Mouse (Mus musculus) embryonic facial prominence, embryonic 13.5 days (tissue): ENCODE data around the gene Zdhhc20. TPM values are rescaled to one million over a fixed set of nuclear protein-coding genes. Genes with fewer than 3 reads are reported as not detected.
"Not testable (repeated sequence)": the region's sequence is repeated elsewhere in the genome, so short reads cannot be mapped to it uniquely, and the experiment has no call there.

Experiments
- ATAC-seq: fragments of 200-750 bp; cut with Nextera tagmentation; 2 replicates; pipeline ENCODE4 v1.8.0; 2017; ENCODE audit warnings: low read depth; ENCODE audit not compliant: insufficient number of reproducible peaks, insufficient read depth, low FRiP score, low TSS enrichment
- H3K27ac ChIP-seq: fragments of 300-500 bp; sonication (generic); 2 replicates; pipeline ENCODE4 v1.5.1; 2015; ENCODE audit warnings: moderate library complexity, mild to moderate bottlenecking, inconsistent platforms
- H3K27me3 ChIP-seq: fragments of 300-500 bp; sonication (generic); 2 replicates; pipeline ENCODE4 v1.6.1; 2015; ENCODE audit warnings: mild to moderate bottlenecking, inconsistent platforms
- H3K36me3 ChIP-seq: fragments of 300-500 bp; sonication (generic); 2 replicates; pipeline ENCODE4 v1.6.1; 2015; ENCODE audit warnings: mild to moderate bottlenecking, inconsistent platforms
- H3K4me1 ChIP-seq: fragments of 300-500 bp; sonication (generic); 2 replicates; pipeline ENCODE4 v1.6.1; 2015; ENCODE audit warnings: inconsistent platforms
- H3K4me2 ChIP-seq: fragments of 300-500 bp; sonication (generic); 2 replicates; pipeline ENCODE4 v1.6.1; 2015; ENCODE audit warnings: moderate library complexity, mild to moderate bottlenecking, inconsistent platforms
- H3K4me3 ChIP-seq: fragments of 300-500 bp; sonication (generic); 2 replicates; pipeline ENCODE4 v1.5.1; 2015; ENCODE audit warnings: mild to moderate bottlenecking, inconsistent platforms
- H3K9ac ChIP-seq: fragments of 300-500 bp; sonication (generic); 2 replicates; pipeline ENCODE4 v1.6.1; 2015; ENCODE audit warnings: mild to moderate bottlenecking, inconsistent platforms
- H3K9me3 ChIP-seq: fragments of 300-500 bp; sonication (generic); 2 replicates; pipeline ENCODE4 v1.6.1; 2016; ENCODE audit warnings: inconsistent platforms
- WGBS: fragments of 180-500 bp; shearing (Covaris S2); methylation state at CpG from one replicate; pipeline ENCODE4 v1.1.7; 2015; ENCODE audit warnings: mixed read lengths; 5-methylcytosine and 5-hydroxymethylcytosine counted together
- polyA plus RNA-seq: library from polyadenylated mRNA; unstranded; fragments of >200 nt; fragmentation: Nextera tagmentation; extraction: Ambion mirVana; gene quantifications from 2 replicates; pipeline ENCODE4 v1.2.1, GENCODE M21; 2015

The Zdhhc20 gene
- polyA plus RNA-seq, 1 experiment from 2014 or later, result 85.5 TPM

DNA sequence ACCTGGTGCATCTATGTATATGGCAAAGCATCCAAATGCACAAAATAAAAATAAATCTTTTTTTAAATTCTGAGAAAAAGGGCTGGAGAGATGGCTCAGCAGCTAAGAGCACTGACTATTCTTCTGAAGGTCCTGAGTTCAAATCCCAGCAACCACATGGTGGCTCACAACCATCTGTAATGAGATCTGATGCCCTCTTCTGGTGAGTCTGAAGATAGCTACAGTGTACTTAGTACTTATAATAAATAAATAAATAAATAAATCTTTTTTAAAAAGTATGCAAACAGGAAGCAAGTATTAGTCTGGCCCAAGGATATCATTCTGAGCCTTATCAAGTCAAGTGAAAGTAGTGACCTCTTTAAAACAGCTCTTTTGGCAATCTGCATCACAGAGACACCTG lies 34.0 kb downstream of the Zdhhc20 start:
- not testable (repeated sequence) for H3K27me3 ChIP-seq, H3K4me3 ChIP-seq, H3K9me3 ChIP-seq, H3K27ac ChIP-seq, H3K4me2 ChIP-seq, H3K9ac ChIP-seq, H3K4me1 ChIP-seq, ATAC-seq
- H3K36me3 ChIP-seq, result peaks cover 55% of the 10 kb centered on the region

DNA sequence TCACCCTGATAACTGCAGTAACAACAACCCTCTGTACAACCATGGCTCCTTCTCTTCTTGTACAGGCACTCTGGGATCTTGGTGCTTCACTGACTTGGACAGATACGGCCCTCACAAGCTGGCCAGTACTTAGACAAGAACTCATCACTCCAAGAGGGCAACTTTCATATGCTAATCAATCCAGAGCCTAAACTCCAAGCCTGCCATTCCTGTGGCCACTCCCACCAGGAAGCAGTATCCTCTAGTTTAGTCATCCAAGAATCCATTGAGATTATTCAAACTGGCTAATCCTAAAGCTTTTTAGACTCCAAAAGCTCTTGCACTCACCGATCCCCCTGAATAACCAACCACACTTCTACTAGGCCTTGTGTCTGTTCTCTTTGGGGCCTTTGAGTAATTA lies 37.1 kb downstream of the Zdhhc20 start:
- Histone ChIP-seq H3K9ac (no peak overlapping the region), H3K27me3 (no peaks in the 10 kb centered on the region), H3K27ac (no peak overlapping the region), H3K4me1 (no peaks in the 10 kb centered on the region), H3K9me3 (no peaks in the 10 kb centered on the region), H3K4me3 (no peak overlapping the region), H3K4me2 (no peak overlapping the region), H3K36me3 (peaks cover 57% of the 10 kb centered on the region)
- no peak for ATAC-seq
- WGBS, result 91% methylated on average over 2 of the region's 2 CpGs

DNA sequence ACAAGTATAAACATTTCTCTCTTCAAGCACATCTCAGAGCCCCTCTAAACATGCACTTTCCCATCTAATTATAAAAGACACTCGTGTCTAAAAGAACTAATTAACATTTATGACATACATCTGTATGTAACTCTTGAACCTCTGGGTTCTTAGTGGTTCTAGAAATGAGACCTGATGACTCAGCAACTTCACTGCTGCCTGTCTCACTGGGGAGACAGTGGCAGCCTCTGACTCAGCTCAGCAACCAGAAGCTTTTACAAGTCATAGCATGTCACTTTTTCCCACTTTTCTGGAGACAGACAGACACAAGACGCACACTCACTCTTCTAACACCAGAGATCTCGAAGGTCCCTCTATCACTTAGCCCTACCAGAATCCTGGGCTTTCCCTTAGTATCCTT lies 39.7 kb downstream of the Zdhhc20 start:
- peaks cover 53% of the 10 kb centered on the region for H3K36me3 ChIP-seq
- 69% methylated on average over 3 of the region's 3 CpGs for WGBS
- H3K4me1 ChIP-seq, result no peaks in the 10 kb centered on the region

DNA sequence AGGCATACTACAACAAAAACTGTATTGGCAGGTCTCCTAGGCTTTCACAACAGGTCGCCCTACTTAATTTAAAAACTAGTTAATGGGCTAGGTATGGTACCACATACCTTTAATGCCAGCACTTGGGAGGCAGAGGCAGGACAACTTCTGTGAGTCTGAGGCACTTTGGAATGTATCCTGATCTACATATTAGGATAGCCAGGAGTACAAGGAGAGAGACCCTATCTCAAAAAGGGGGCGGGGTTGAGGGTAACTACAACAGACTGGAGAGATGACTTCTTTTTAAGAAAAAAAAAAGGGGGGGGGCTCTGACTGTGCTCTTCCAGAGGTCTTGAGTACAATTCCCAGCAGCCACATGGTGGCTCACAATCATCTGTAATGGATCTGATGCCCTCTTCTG lies 41.4 kb downstream of the Zdhhc20 start:
- Histone ChIP-seq H3K27me3 (no peaks in the 10 kb centered on the region), H3K27ac (no peak overlapping the region), H3K4me2 (no peak overlapping the region), H3K9ac (no peak overlapping the region), H3K36me3 (peaks cover 58% of the 10 kb centered on the region), H3K4me1 (no peaks in the 10 kb centered on the region), H3K9me3 (no peaks in the 10 kb centered on the region), H3K4me3 (no peak overlapping the region)
- 96% methylated on average over 2 of the region's 2 CpGs for WGBS
- ATAC-seq, result no peak

More for the DNA sequence above, 39.7 kb downstream of the Zdhhc20 start:
- Histone ChIP-seq H3K27ac (no peak overlapping the region), H3K27me3 (no peaks in the 10 kb centered on the region), H3K4me2 (no peak overlapping the region), H3K4me3 (no peak overlapping the region), H3K9me3 (no peaks in the 10 kb centered on the region), H3K9ac (no peak overlapping the region)
- no peak for ATAC-seq

DNA sequence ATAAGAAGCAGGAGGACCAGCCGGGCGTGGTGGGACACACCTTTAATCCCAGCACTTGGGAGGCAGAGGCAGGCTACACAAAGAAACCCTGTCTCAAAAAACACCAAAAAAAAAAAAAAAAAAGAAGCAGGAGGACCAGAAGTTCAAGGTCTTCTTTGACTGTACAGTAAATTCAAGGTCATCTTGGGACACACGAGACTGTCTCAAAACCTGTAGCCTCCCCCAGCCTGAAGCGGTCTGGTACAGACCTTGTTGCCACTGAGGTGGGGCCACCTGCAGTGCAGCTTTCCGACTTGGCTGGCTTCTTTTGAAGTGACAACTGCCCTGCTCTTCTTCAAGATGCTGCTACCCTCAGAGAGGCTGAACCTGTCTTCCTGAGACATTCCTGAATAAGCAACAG lies 42.0 kb downstream of the Zdhhc20 start:
- WGBS, result 84% methylated on average over 5 of the region's 5 CpGs
- H3K4me3 ChIP-seq, H3K4me2 ChIP-seq, H3K27me3 ChIP-seq, H3K27ac ChIP-seq, H3K4me1 ChIP-seq, H3K9me3 ChIP-seq, H3K9ac ChIP-seq, ATAC-seq: not testable (repeated sequence)
- peaks cover 56% of the 10 kb centered on the region for H3K36me3 ChIP-seq

DNA sequence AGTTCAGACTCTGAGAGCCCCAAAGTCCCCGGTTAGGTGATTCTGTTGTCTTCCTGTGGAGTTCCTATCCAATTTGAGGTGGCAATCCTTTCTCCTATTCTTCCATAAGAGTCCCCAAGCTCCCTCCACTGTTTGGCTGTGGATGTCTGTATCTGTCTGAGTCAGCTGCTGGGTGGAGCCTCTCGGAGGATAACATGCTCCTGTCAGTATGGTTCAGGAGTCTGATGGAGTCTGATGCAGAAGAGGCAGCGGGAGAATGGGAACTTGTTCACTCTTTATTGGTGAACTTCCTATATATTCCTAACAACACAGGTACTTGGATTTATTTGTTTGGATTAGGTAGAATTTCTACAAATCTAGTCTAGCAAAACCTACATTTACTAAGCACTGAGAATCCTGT lies 45.5 kb downstream of the Zdhhc20 start:
- H3K9me3 ChIP-seq, result no peaks in the 10 kb centered on the region
- H3K4me1 ChIP-seq, result no peaks in the 10 kb centered on the region
- 94% methylated on average over 3 of the region's 3 CpGs for WGBS
- no peak overlapping the region for H3K4me3 ChIP-seq
- no peaks in the 10 kb centered on the region for H3K27me3 ChIP-seq
- ATAC-seq, result no peak
- H3K27ac ChIP-seq, result no peak overlapping the region
- no peak overlapping the region for H3K4me2 ChIP-seq
- H3K36me3 ChIP-seq, result peaks cover 49% of the 10 kb centered on the region
- H3K9ac ChIP-seq, result no peak overlapping the region

DNA sequence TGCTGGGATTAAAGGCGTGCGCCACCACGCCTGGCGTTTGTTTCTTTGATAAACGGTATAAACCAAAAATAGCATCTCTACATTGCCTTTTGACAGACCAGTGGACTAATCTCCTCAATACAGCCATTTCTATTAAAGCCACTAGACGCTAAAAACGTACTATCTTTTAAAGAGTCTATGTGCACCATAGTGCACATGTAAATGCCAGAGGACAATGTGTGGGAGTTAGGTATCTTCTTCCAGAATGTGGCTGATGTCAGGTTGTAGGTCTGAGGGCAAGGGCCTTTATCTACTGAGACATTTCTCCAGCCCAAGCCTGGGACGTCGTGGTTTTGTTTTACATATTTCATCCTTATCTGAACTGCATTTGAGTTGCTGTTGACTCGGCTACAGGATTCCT lies 54.9 kb downstream of the Zdhhc20 start:
- no peak overlapping the region for H3K4me2 ChIP-seq
- no peak for ATAC-seq
- H3K27me3 ChIP-seq, result no peaks in the 10 kb centered on the region
- 91% methylated on average over 10 of the region's 10 CpGs for WGBS
- H3K36me3 ChIP-seq, result peaks cover 46% of the 10 kb centered on the region
- no peaks in the 10 kb centered on the region for H3K9me3 ChIP-seq
- H3K4me1 ChIP-seq, result no peaks in the 10 kb centered on the region
- H3K27ac ChIP-seq, result no peak overlapping the region
- H3K4me3 ChIP-seq, result no peak overlapping the region
- H3K9ac ChIP-seq, result no peak overlapping the region

DNA sequence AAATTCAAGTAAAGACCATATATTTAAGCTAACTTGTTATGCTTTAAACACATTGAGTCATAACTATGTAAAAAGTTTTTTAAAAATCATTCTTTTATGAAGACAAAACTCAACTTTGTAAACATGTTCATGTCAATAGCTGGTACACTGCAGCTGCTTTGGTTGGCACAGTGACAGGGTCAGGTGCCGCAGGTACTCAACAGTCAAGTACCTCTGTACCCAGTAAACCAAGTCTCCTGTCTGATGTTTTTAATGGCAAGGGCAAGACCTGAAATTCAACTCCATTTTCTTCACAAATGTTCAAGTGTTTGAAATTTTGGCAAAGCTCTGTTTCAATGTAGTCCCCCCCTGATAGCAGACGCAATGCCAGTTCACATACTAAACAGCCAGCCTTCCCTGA lies 56.5 kb downstream of the Zdhhc20 start:
- H3K4me2 ChIP-seq, result no peak overlapping the region
- H3K27me3 ChIP-seq, result no peaks in the 10 kb centered on the region
- no peaks in the 10 kb centered on the region for H3K4me1 ChIP-seq
- WGBS, result 85% methylated on average over 2 of the region's 2 CpGs
- H3K9ac ChIP-seq, result no peak overlapping the region
- ATAC-seq, result no peak
- H3K27ac ChIP-seq, result no peak overlapping the region
- peaks cover 35% of the 10 kb centered on the region for H3K36me3 ChIP-seq
- H3K9me3 ChIP-seq, result no peaks in the 10 kb centered on the region
- H3K4me3 ChIP-seq, result no peak overlapping the region

DNA sequence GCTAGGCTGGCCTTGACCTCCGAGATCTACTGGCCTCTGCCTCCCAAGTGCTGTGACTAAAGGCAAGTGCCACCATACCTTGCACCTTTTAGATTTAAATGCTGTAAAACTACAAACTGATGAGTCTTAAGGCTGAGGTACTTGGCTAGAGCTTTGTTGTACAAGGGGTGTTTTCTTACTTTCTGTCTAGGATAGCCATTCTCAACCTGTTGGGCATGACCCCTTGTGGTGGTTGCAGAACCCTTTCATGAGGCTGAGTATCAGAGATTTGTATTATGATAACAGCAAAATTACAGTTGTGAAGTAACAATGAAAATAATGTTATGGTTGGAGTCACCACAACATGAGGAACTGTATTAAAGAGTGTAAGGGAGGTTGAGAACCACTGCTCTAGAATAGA lies 62.8 kb downstream of the Zdhhc20 start:
- no peak for ATAC-seq
- H3K4me2 ChIP-seq, result peak overlapping the region; percentile 68

DNA sequence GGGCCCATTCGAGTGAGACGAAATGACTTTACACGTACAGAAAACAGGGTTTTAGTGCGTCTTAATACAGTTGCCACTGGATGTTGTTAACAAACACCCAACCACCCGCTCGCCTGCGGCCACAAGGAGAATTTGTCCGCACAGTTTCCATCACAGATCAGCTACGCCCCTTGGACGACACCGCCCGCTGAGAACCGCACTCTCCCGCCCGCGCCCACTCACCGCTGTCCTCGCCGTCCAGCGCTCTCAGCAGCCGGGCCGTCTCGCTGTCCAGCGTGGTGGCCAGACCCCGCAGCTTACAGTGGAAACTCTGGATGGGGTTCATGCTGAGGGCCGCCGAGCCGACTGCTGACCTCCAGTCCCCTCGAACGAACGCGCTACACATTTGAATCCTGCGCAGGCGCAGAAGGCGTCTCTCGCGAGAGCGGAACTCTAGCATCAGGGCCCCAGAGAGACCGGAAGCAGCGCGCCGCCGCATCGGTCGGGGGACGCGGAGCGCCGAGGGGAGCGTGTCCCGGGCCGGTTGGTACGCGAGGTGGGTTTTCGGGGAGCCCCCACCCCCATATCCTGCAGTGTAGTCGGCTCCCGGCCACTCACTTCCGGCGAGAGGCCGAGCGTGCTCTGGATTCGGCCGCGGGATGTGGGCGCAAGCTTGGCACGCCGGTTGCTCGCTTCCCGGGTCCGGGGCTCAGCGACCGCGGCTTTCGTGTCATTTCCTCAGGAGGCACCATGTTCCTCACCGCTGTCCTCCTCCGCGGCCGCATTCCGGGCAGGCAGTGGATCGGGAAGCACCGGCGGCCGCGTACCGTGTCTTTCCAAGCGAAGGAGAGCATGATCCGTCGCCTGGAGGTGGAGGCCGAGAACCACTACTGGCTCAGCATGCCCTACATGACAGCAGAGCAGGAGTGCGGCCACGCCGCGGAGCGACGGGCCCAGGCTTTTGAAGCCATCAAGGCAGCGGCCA lies 64.0 kb downstream of the Zdhhc20 start, which contains the start of the genes Ska3 and Mrpl57:
Ska3 (minus strand) TSS at position 398 of the 964 bp plus-strand sequence.
Mrpl57 (plus strand) TSS at position 447 of the 964 bp plus-strand sequence.
- under 1% methylated on average over 96 of the region's 96 CpGs for WGBS
- Histone ChIP-seq H3K9ac (peak within 1 kb of the TSS; percentile 92), H3K27me3 (no peaks in the 10 kb centered on the region), H3K4me2 (peak within 1 kb of the TSS; percentile 68), H3K27ac (peak within 1 kb of the TSS; percentile 92), H3K4me3 (peak within 1 kb of the TSS; percentile 79), H3K4me1 (peaks cover 11% of the 10 kb centered on the region), H3K9me3 (no peaks in the 10 kb centered on the region), H3K36me3 (peaks cover 18% of the 10 kb centered on the region)
- peak; percentile 89 for ATAC-seq

More for the DNA sequence above, 62.8 kb downstream of the Zdhhc20 start:
- peak overlapping the region; percentile 92 for H3K9ac ChIP-seq
- peaks cover 11% of the 10 kb centered on the region for H3K4me1 ChIP-seq
- peak overlapping the region; percentile 79 for H3K4me3 ChIP-seq
- H3K27me3 ChIP-seq, result no peaks in the 10 kb centered on the region
- H3K9me3 ChIP-seq, result no peaks in the 10 kb centered on the region
- peaks cover 13% of the 10 kb centered on the region for H3K36me3 ChIP-seq
- WGBS, result 76% methylated on average over 1 of the region's 1 CpGs
- peak overlapping the region; percentile 92; the same call in 1 of the 2 replicates for H3K27ac ChIP-seq

DNA sequence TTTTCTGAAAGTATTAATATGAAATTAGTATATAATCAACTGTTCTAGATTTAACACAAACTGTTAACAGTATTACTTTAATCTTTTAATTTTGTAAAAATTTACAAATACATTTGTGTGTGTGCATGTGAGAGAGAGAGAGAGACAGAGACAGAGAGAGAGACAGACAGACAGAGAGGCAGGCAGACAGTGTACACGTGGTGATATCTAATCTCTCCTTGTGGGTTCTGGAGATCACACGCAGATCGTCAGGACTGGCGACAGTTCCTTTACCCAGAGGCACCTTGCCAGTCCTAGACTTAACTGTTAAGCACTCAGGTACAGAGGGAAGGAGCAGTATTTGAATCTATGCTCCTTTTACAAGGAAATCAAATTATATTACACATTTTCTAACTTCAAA lies 69.2 kb downstream of the Zdhhc20 start:
- whole genome bisulfite sequencing, result 79% methylated on average over 4 of the region's 4 CpGs
- Histone ChIP-seq H3K9ac (no peak overlapping the region), H3K4me2 (no peak overlapping the region), H3K4me1 (peaks cover 3% of the 10 kb centered on the region), H3K27me3 (no peaks in the 10 kb centered on the region), H3K4me3 (no peak overlapping the region), H3K9me3 (no peaks in the 10 kb centered on the region), H3K27ac (no peak overlapping the region), H3K36me3 (peaks cover 58% of the 10 kb centered on the region)
- ATAC-seq, result no peak

DNA sequence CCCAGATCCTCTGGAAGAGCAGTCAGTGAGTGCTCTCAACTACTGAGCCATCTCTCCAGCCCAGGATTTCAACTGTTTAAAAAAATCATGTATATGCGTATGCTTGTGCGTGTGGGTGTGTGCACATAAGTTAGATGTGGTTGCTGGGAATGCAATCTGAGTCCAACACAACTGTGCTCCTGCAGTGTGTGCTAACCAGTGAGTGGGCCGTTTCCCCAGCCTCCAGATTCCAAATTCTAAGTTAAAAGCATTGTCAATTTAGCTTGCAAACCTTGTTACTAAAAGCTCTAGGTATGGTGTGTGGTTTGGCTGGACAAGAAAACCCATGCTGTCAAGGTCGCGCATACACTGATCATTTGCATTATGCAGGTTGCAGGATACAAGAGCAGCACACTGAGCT lies 78.2 kb downstream of the Zdhhc20 start:
- H3K4me2 ChIP-seq, result no peak overlapping the region
- H3K9me3 ChIP-seq, result no peaks in the 10 kb centered on the region
- no peaks in the 10 kb centered on the region for H3K27me3 ChIP-seq
- WGBS, result 94% methylated on average over 5 of the region's 5 CpGs
- H3K9ac ChIP-seq, result no peak overlapping the region
- no peak overlapping the region for H3K4me3 ChIP-seq
- H3K4me1 ChIP-seq, result no peaks in the 10 kb centered on the region
- peaks cover 82% of the 10 kb centered on the region for H3K36me3 ChIP-seq
- no peak for ATAC-seq
- no peak overlapping the region for H3K27ac ChIP-seq
